Mouse (Mus musculus) stomach, postnatal 0 days (tissue): ENCODE measurements around the gene Cdk14.

Experiments used
- CTCF ChIP-seq: IDR thresholded peaks from 2 replicates; pipeline ENCODE4 v1.5.1; 2016; ENCODE audit warnings: antibody characterized with exemption, low read depth, mild to moderate bottlenecking, moderate library complexity
- EP300 ChIP-seq: optimal IDR thresholded peaks from 2 replicates; pipeline ENCODE3; 2016; ENCODE audit warnings: antibody characterized with exemption

- TF ChIP-seq CTCF (no peak), EP300 (no peak)
Measured at GRCm38 (mm10) chr5:4877131-4877631, 542.9 kb downstream of the Cdk14 start.
